Mouse (Mus musculus): ENCODE data around the gene Arsb. TPM values are rescaled to one million over a fixed set of nuclear protein-coding genes. Genes with fewer than 3 reads are reported as not detected.

Gene Arsb
- polyA plus RNA-seq, 1 experiment from 2014 or later: 4.9 TPM

DNA sequence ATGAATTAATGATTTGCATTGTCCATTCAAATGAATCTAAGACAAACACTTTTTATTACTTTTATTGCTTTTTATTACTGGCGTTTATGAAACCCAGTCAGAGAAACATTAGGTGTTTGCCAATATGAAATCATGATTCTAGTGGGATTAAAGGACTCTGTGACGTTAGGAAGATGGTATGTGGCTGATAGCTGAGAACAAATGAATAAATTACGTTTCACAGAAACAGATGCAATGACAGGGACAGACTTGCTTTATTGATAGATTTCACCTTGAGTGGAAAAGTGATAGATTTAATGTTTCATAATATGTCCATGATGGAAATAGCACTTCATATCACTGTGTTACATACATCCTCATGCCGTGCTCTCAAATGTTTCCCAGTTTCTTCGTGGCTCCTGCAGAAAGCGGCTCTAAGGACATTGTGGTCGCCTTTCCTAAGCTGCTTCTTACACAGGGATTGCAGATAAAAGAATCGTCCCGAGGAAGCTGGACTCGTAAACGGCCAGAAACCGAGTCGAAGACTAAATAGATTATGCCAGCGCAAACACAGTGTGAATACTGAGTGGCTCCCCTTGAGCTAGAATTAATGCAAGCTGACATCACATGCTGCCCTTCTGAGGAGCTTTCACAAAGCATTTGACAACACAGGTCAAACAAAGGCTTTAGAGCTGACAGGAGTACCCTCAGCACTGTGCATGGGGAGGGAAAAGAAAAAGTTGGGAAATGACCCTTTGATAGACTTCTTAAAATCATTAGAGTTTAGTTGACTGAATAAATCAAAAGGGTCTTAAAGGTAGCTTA, 18.6 kb upstream of the Arsb start:
- TF ChIP-seq CTCF (IDR thresholded peaks at IDR 0.05; ENCODE audit: low read depth): no peak
- no peak for TF ChIP-seq EP300 (optimal IDR thresholded peaks at IDR 0.05)

DNA sequence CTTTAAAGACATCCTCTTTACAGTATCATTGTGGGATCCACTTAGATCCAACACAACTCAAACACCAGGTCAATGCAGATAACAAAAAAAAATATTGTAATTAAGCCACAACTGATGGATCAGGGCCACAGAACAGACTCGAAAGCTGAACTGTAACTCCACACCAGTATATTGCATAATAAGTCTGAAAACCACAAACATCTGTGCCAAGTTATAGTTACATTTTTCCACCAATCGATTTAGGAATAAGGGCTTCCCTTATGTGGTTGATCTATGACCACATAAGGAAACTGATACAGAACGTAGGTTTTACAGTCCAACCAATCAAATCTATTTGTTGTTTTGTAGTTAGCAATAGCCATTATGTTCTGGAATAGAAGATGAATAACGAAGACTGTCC, 16.3 kb upstream of the Arsb start:
- DNase-seq (ENCODE audit: low spot score) (no peak), ATAC-seq (ENCODE audit: low FRiP score, low TSS enrichment) (no peak)
- WGBS: 76% methylated on average over 4 of the region's 4 CpGs

More for the DNA sequence above, 18.6 kb upstream of the Arsb start:
- H3K4me3 ChIP-seq (ENCODE audit: low read depth, low read length): no peak overlapping the region
- WGBS: 43% methylated on average over 14 of the region's 14 CpGs
- H3K4me2 ChIP-seq (replicated peaks; ENCODE audit: low read depth): no peak overlapping the region
- no peaks in the 10 kb centered on the region for H3K27me3 ChIP-seq (ENCODE audit: control insufficient read depth, insufficient read depth, low read length)
- no peak overlapping the region for H3K9ac ChIP-seq (ENCODE audit: low read length)
- H3K4me1 ChIP-seq (replicated peaks; ENCODE audit: control insufficient read depth, insufficient read depth): no peaks in the 10 kb centered on the region
- ATAC-seq (ENCODE audit: low FRiP score, low TSS enrichment): no peak
- no peaks in the 10 kb centered on the region for H3K9me3 ChIP-seq (ENCODE audit: control insufficient read depth, low read length)
- no peaks in the 10 kb centered on the region for H3K36me3 ChIP-seq (ENCODE audit: control insufficient read depth, insufficient read depth, low read length)
- DNase-seq (ENCODE audit: low spot score): no peak
- no peak overlapping the region for H3K27ac ChIP-seq (replicated peaks)

DNA sequence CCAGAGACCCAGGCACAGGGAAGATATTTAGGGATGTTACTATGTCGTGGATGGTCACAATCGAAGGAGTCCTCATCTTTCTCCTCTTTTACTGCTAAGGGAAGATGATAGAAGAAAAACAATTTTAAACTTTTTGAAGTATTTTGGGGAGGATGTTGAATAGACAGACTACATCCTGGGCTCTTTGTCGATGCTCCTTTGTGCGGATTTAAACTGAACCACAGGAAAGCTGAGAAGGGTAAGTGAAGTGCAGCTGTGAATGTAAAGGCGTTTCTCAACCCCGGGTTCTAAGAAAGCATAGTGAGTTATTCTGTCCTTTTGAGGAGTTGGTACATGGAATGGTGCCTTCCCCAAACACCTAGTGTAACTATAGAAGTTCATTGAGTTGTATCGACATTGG, 14.8 kb upstream of the Arsb start:
- DNase-seq (ENCODE audit: low spot score) (no peak), ATAC-seq (ENCODE audit: low FRiP score, low TSS enrichment) (no peak)
- Histone ChIP-seq H3K27ac (replicated peaks) (no peak overlapping the region), H3K27me3 (ENCODE audit: control insufficient read depth, insufficient read depth, low read length) (no peaks in the 10 kb centered on the region), H3K4me2 (replicated peaks; ENCODE audit: low read depth) (no peak overlapping the region), H3K4me1 (replicated peaks; ENCODE audit: control insufficient read depth, insufficient read depth) (no peaks in the 10 kb centered on the region), H3K9ac (ENCODE audit: low read length) (no peak overlapping the region), H3K9me3 (ENCODE audit: control insufficient read depth, low read length) (no peaks in the 10 kb centered on the region), H3K36me3 (ENCODE audit: control insufficient read depth, insufficient read depth, low read length) (no peaks in the 10 kb centered on the region), H3K4me3 (ENCODE audit: low read depth, low read length) (no peak overlapping the region)
- no peak for TF ChIP-seq CTCF (IDR thresholded peaks at IDR 0.05; ENCODE audit: low read depth)
- TF ChIP-seq EP300 (optimal IDR thresholded peaks at IDR 0.05): no peak
- 92% methylated on average over 7 of the region's 7 CpGs for WGBS

More for the DNA sequence above, 16.3 kb upstream of the Arsb start:
- Histone ChIP-seq H3K27me3 (ENCODE audit: control insufficient read depth, insufficient read depth, low read length) (no peaks in the 10 kb centered on the region), H3K4me2 (replicated peaks; ENCODE audit: low read depth) (no peak overlapping the region), H3K9ac (ENCODE audit: low read length) (no peak overlapping the region), H3K4me3 (ENCODE audit: low read depth, low read length) (no peak overlapping the region), H3K36me3 (ENCODE audit: control insufficient read depth, insufficient read depth, low read length) (no peaks in the 10 kb centered on the region), H3K27ac (replicated peaks) (no peak overlapping the region), H3K4me1 (replicated peaks; ENCODE audit: control insufficient read depth, insufficient read depth) (no peaks in the 10 kb centered on the region), H3K9me3 (ENCODE audit: control insufficient read depth, low read length) (no peaks in the 10 kb centered on the region)
- TF ChIP-seq CTCF (IDR thresholded peaks at IDR 0.05; ENCODE audit: low read depth): no peak
- TF ChIP-seq EP300 (optimal IDR thresholded peaks at IDR 0.05): no peak

DNA sequence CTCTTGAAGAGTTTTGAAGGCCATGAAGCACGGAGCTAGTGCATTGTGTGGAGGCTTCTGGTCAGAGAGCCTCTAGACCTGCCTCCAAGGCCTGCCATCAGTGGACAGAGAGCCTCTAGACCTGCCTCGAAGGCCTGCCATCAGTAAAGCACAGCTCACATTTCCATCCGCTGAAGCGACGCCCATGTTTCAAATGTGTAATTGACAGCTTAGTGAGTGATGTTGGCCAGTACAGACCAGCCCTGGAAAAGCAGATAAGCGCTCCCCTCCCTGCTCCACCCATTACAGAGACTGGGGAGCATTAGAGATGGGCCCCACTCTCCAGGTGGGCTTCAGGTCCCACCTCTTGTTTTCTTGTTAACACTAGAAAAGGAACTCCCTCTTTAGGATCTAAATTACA, 13.9 kb upstream of the Arsb start:
- no peak overlapping the region for H3K4me2 ChIP-seq (replicated peaks; ENCODE audit: low read depth)
- ATAC-seq (ENCODE audit: low FRiP score, low TSS enrichment): no peak
- WGBS: 76% methylated on average over 6 of the region's 6 CpGs

DNA sequence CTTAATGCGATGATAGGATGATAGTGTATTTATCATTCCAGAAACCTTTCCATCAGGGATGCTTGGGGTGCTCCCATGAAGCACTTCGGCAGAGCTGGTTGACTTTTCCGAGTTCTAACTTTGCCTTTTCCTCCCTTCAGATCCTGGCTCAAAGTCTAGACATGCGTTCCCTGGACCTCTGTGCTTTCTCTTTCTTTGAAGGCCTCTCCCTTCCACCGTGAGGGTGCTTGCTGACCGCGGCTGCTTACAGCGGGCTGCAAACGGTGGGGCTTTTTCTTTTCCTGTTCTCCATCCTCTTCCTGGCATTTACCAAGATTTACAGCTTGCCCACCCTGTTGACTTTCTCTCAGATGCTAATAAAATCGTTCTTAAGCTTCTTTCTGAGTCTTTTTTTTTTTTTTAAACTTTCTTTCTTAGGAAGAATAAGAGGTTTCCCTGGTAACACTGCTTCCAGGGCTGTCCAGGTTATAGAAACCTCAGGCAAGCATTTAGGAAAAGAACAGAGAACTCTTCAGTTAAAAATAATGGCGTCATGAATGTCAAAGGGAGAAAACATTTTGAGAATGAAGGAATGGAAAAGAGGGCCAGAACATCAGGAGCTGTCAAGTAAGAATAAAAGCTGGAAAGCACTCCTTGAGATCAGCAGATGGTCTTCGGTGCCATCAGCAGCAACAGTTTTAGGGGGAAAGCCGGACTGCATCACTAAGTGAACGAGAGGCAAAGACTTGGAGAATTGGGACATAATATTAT, 13.1 kb upstream of the Arsb start:
- no peak for DNase-seq (ENCODE audit: low spot score)
- TF ChIP-seq CTCF (IDR thresholded peaks at IDR 0.05; ENCODE audit: low read depth) (no peak), EP300 (optimal IDR thresholded peaks at IDR 0.05) (no peak)
- ATAC-seq (ENCODE audit: low FRiP score, low TSS enrichment): no peak
- H3K4me2 ChIP-seq (replicated peaks; ENCODE audit: low read depth): no peak overlapping the region
- H3K4me1 ChIP-seq (replicated peaks; ENCODE audit: control insufficient read depth, insufficient read depth): no peaks in the 10 kb centered on the region
- no peaks in the 10 kb centered on the region for H3K36me3 ChIP-seq (ENCODE audit: control insufficient read depth, insufficient read depth, low read length)
- no peaks in the 10 kb centered on the region for H3K9me3 ChIP-seq (ENCODE audit: control insufficient read depth, low read length)
- H3K27ac ChIP-seq (replicated peaks): no peak overlapping the region
- WGBS: 57% methylated on average over 14 of the region's 14 CpGs
- no peaks in the 10 kb centered on the region for H3K27me3 ChIP-seq (ENCODE audit: control insufficient read depth, insufficient read depth, low read length)
- H3K4me3 ChIP-seq (ENCODE audit: low read depth, low read length): no peak overlapping the region
- H3K9ac ChIP-seq (ENCODE audit: low read length): no peak overlapping the region

More for the DNA sequence above, 13.9 kb upstream of the Arsb start:
- H3K27me3 ChIP-seq (ENCODE audit: control insufficient read depth, insufficient read depth, low read length): no peaks in the 10 kb centered on the region
- no peak overlapping the region for H3K4me3 ChIP-seq (ENCODE audit: low read depth, low read length)
- H3K4me1 ChIP-seq (replicated peaks; ENCODE audit: control insufficient read depth, insufficient read depth): no peaks in the 10 kb centered on the region
- H3K36me3 ChIP-seq (ENCODE audit: control insufficient read depth, insufficient read depth, low read length): no peaks in the 10 kb centered on the region
- no peak for DNase-seq (ENCODE audit: low spot score)
- no peak overlapping the region for H3K9ac ChIP-seq (ENCODE audit: low read length)
- H3K9me3 ChIP-seq (ENCODE audit: control insufficient read depth, low read length): no peaks in the 10 kb centered on the region
- H3K27ac ChIP-seq (replicated peaks): no peak overlapping the region
- TF ChIP-seq CTCF (IDR thresholded peaks at IDR 0.05; ENCODE audit: low read depth) (no peak), EP300 (optimal IDR thresholded peaks at IDR 0.05) (no peak)

DNA sequence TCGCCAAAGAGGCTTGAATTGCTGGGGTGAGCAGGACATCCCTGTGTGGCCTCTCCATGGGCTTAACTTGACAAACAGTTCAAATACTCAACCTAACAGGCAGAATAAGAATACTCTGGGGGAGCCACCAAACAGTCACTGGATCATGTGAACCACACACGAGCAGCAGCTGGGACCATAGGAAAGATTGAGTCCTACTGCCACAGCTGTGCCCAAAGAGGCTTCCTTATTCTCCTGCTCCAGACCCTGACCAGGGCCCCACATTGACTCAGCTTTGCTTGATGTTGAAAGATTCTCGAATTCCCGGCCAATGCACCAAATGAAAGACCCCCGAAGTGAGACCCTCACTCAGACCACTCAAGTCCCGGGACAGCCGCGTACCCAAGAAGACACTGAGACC, 9.6 kb upstream of the Arsb start:
- TF ChIP-seq CTCF (IDR thresholded peaks at IDR 0.05; ENCODE audit: low read depth): no peak
- TF ChIP-seq EP300 (optimal IDR thresholded peaks at IDR 0.05): no peak
- ATAC-seq (ENCODE audit: low FRiP score, low TSS enrichment) (no peak), DNase-seq (ENCODE audit: low spot score) (no peak)
- Histone ChIP-seq H3K9ac (ENCODE audit: low read length) (no peak overlapping the region), H3K27me3 (ENCODE audit: control insufficient read depth, insufficient read depth, low read length) (no peaks in the 10 kb centered on the region), H3K4me1 (replicated peaks; ENCODE audit: control insufficient read depth, insufficient read depth) (no peaks in the 10 kb centered on the region), H3K4me3 (ENCODE audit: low read depth, low read length) (no peak overlapping the region), H3K4me2 (replicated peaks; ENCODE audit: low read depth) (no peak overlapping the region), H3K27ac (replicated peaks) (no peak overlapping the region), H3K9me3 (ENCODE audit: control insufficient read depth, low read length) (no peaks in the 10 kb centered on the region), H3K36me3 (ENCODE audit: control insufficient read depth, insufficient read depth, low read length) (no peaks in the 10 kb centered on the region)
- WGBS: 93% methylated on average over 8 of the region's 8 CpGs

All from stomach, postnatal 0 days (tissue).